Mouse (Mus musculus) limb, embryonic 10.5 days (tissue): ENCODE results near the gene Arl6ip5. TPM values are rescaled to one million over a fixed set of nuclear protein-coding genes. Genes with fewer than 3 reads are reported as not detected.
A peak's percentile ranks its signal among the peaks of the same experiment; 100 is the strongest.
"Not testable (repeated sequence)": the region's sequence is repeated elsewhere in the genome, so short reads cannot be mapped to it uniquely, and the experiment has no call there.

Experiments
- DNase-seq: peaks from one replicate; pipeline ENCODE4 v3.0.0-alpha.2; 2017; ENCODE audit warnings: low spot score
- H3K27ac ChIP-seq: fragments of 300-500 bp; sonication (generic); 2 replicates; pipeline ENCODE4 v1.5.1; 2016; ENCODE audit warnings: mild to moderate bottlenecking
- H3K27me3 ChIP-seq: fragments of 300-500 bp; sonication (generic); 2 replicates; pipeline ENCODE4 v1.6.1; 2016; ENCODE audit warnings: low read depth, mild to moderate bottlenecking; ENCODE audit not compliant: poor library complexity, severe bottlenecking
- H3K36me3 ChIP-seq: fragments of 300-500 bp; sonication (generic); 2 replicates; pipeline ENCODE4 v1.6.1; 2016; ENCODE audit warnings: mild to moderate bottlenecking, moderate library complexity
- H3K4me1 ChIP-seq: fragments of 300-500 bp; sonication (generic); 2 replicates; pipeline ENCODE4 v1.6.1; 2016
- H3K4me3 ChIP-seq: fragments of 300-500 bp; sonication (generic); 2 replicates; pipeline ENCODE4 v1.5.1; 2016; ENCODE audit warnings: mild to moderate bottlenecking, moderate library complexity
- H3K9me3 ChIP-seq: fragments of 300-500 bp; sonication (generic); replicated peaks from 2 replicates; pipeline ENCODE4 v1.6.1; 2016; ENCODE audit warnings: mild to moderate bottlenecking
- WGBS: fragments of 180-500 bp; shearing (Covaris S2); methylation state at CpG from one replicate; pipeline ENCODE4 v1.1.7; 2016; 5-methylcytosine and 5-hydroxymethylcytosine counted together
- polyA plus RNA-seq: library from polyadenylated mRNA; unstranded; fragments of >200 nt; fragmentation: Nextera tagmentation; extraction: Ambion mirVana; gene quantifications from 2 replicates; pipeline ENCODE4 v1.2.1, GENCODE M21; 2016

Arl6ip5 gene
- polyA plus RNA-seq, 1 experiment from 2014 or later, result 27.5 TPM

- DNase-seq, result no peak
- no peaks in the 10 kb centered on the region for H3K27me3 ChIP-seq
- WGBS, result 96% methylated on average over 9 of the region's 9 CpGs
- H3K36me3 ChIP-seq, result peaks cover 6% of the 10 kb centered on the region; the same call in 1 of the 2 replicates
- no peaks in the 10 kb centered on the region for H3K9me3 ChIP-seq
- peaks cover 10% of the 10 kb centered on the region; the same call in 1 of the 2 replicates for H3K4me1 ChIP-seq
- H3K27ac ChIP-seq, result no peak overlapping the region
- no peak overlapping the region for H3K4me3 ChIP-seq
These were observed 16.8 kb downstream of the Arl6ip5 start for GRCm38 (mm10) chr6:97227067-97227847.

- WGBS, result 89% methylated on average over 7 of the region's 7 CpGs
- Histone ChIP-seq H3K4me3 (no peak overlapping the region), H3K27me3 (no peaks in the 10 kb centered on the region), H3K36me3 (peaks cover 5% of the 10 kb centered on the region; the same call in 1 of the 2 replicates), H3K4me1 (no peaks in the 10 kb centered on the region), H3K27ac (no peak overlapping the region), H3K9me3 (no peaks in the 10 kb centered on the region; the same call in 1 of the 2 replicates)
- no peak for DNase-seq
These were observed 24.6 kb downstream of the Arl6ip5 start for GRCm38 (mm10) chr6:97234911-97235668.

GRCm38 (mm10) chr6:97236088-97236487 lies 25.6 kb downstream of the Arl6ip5 start:
- no peaks in the 10 kb centered on the region for H3K27me3 ChIP-seq
- no peak overlapping the region for H3K27ac ChIP-seq
- DNase-seq, result no peak
- peaks cover 5% of the 10 kb centered on the region; the same call in 1 of the 2 replicates for H3K36me3 ChIP-seq
- H3K9me3 ChIP-seq, result no peaks in the 10 kb centered on the region; the same call in 1 of the 2 replicates
- H3K4me3 ChIP-seq, result no peak overlapping the region
- H3K4me1 ChIP-seq, result no peaks in the 10 kb centered on the region
- WGBS, result 93% methylated on average over 5 of the region's 5 CpGs

- no peak overlapping the region for H3K27ac ChIP-seq
- H3K4me3 ChIP-seq, result no peak overlapping the region
- DNase-seq, result no peak
- no peaks in the 10 kb centered on the region for H3K36me3 ChIP-seq
- WGBS, result 95% methylated on average over 6 of the region's 6 CpGs
- no peaks in the 10 kb centered on the region; the same call in 1 of the 2 replicates for H3K9me3 ChIP-seq
- H3K27me3 ChIP-seq, result no peaks in the 10 kb centered on the region
- no peaks in the 10 kb centered on the region for H3K4me1 ChIP-seq
These were observed 28.9 kb downstream of the Arl6ip5 start for GRCm38 (mm10) chr6:97239360-97239759.

- no peaks in the 10 kb centered on the region for H3K27me3 ChIP-seq
- no peaks in the 10 kb centered on the region for H3K4me1 ChIP-seq
- no peaks in the 10 kb centered on the region for H3K36me3 ChIP-seq
- H3K9me3 ChIP-seq, result no peaks in the 10 kb centered on the region; the same call in 1 of the 2 replicates
- DNase-seq, result no peak
- no peak overlapping the region for H3K27ac ChIP-seq
- WGBS, result 92% methylated on average over 5 of the region's 5 CpGs
- H3K4me3 ChIP-seq, result no peak overlapping the region
These were observed 29.6 kb downstream of the Arl6ip5 start for GRCm38 (mm10) chr6:97240092-97240491.

GRCm38 (mm10) chr6:97242522-97242921 lies 32.0 kb downstream of the Arl6ip5 start:
- H3K36me3 ChIP-seq, result no peaks in the 10 kb centered on the region
- H3K27me3 ChIP-seq, result no peaks in the 10 kb centered on the region
- WGBS, result 88% methylated on average over 4 of the region's 4 CpGs
- no peaks in the 10 kb centered on the region for H3K4me1 ChIP-seq
- no peaks in the 10 kb centered on the region; the same call in 1 of the 2 replicates for H3K9me3 ChIP-seq
- H3K27ac ChIP-seq, result no peak overlapping the region
- no peak for DNase-seq
- H3K4me3 ChIP-seq, result no peak overlapping the region

- Histone ChIP-seq H3K36me3 (no peaks in the 10 kb centered on the region), H3K27me3 (no peaks in the 10 kb centered on the region), H3K4me3 (no peak overlapping the region), H3K9me3 (no peaks in the 10 kb centered on the region), H3K27ac (no peak overlapping the region), H3K4me1 (no peaks in the 10 kb centered on the region)
- DNase-seq, result no peak
These were observed 34.7 kb downstream of the Arl6ip5 start for GRCm38 (mm10) chr6:97245200-97245599.

GRCm38 (mm10) chr6:97250966-97251365 lies 40.5 kb downstream of the Arl6ip5 start:
- Histone ChIP-seq H3K9me3 (no peaks in the 10 kb centered on the region), H3K27me3 (no peaks in the 10 kb centered on the region), H3K36me3 (no peaks in the 10 kb centered on the region), H3K27ac (no peak overlapping the region), H3K4me1 (0 out of 2 replicates have a peak, but pooled peaks cover 3% of the 10 kb centered on the region), H3K4me3 (no peak overlapping the region)
- DNase-seq, result peak; percentile 61
- 53% methylated on average over 6 of the region's 6 CpGs for WGBS

GRCm38 (mm10) chr6:97252086-97252485 lies 41.6 kb downstream of the Arl6ip5 start:
- Histone ChIP-seq H3K4me1 (0 out of 2 replicates have a peak, but pooled peaks cover 3% of the 10 kb centered on the region), H3K36me3 (no peaks in the 10 kb centered on the region), H3K4me3 (no peak overlapping the region), H3K9me3 (no peaks in the 10 kb centered on the region), H3K27ac (no peak overlapping the region), H3K27me3 (no peaks in the 10 kb centered on the region)
- no peak for DNase-seq
- WGBS, result 61% methylated on average over 5 of the region's 5 CpGs

- DNase-seq, result no peak
- Histone ChIP-seq H3K36me3 (no peaks in the 10 kb centered on the region), H3K27me3 (no peaks in the 10 kb centered on the region), H3K4me1 (0 out of 2 replicates have a peak, but pooled peaks cover 3% of the 10 kb centered on the region), H3K4me3 (no peak within 1 kb of the TSS), H3K27ac (no peak within 1 kb of the TSS), H3K9me3 (no peaks in the 10 kb centered on the region)
- 43% methylated on average over 9 of the region's 9 CpGs for WGBS
These were observed 42.3 kb downstream of the Arl6ip5 start, which contains the start of gene Lmod3 for GRCm38 (mm10) chr6:97252711-97253221. TSS of gene Lmod3 (minus strand) at chr6:97252759.

- DNase-seq, result no peak
- Histone ChIP-seq H3K9me3 (no peaks in the 10 kb centered on the region), H3K27ac (no peak overlapping the region), H3K4me3 (no peak overlapping the region), H3K4me1 (no peaks in the 10 kb centered on the region), H3K27me3 (no peaks in the 10 kb centered on the region), H3K36me3 (no peaks in the 10 kb centered on the region)
- 95% methylated on average over 1 of the region's 1 CpGs for WGBS
These were observed 48.0 kb downstream of the Arl6ip5 start for GRCm38 (mm10) chr6:97258489-97258888.

- H3K4me3 ChIP-seq, H3K27me3 ChIP-seq, H3K9me3 ChIP-seq, H3K27ac ChIP-seq, H3K4me1 ChIP-seq, DNase-seq, H3K36me3 ChIP-seq: not testable (repeated sequence)
- WGBS, result 91% methylated on average over 2 of the region's 2 CpGs
These were observed 49.4 kb downstream of the Arl6ip5 start for GRCm38 (mm10) chr6:97259926-97260325.

GRCm38 (mm10) chr6:97262229-97262628 lies 51.7 kb downstream of the Arl6ip5 start:
- Histone ChIP-seq H3K9me3 (no peaks in the 10 kb centered on the region), H3K27ac (no peak overlapping the region), H3K27me3 (no peaks in the 10 kb centered on the region), H3K36me3 (no peaks in the 10 kb centered on the region), H3K4me1 (no peaks in the 10 kb centered on the region), H3K4me3 (no peak overlapping the region)
- 71% methylated on average over 4 of the region's 4 CpGs for WGBS
- no peak for DNase-seq
